Mouse (Mus musculus) T-cell, adult 2 months (primary cell): ENCODE measurements around the gene Clec18a.
A peak's percentile ranks its signal among the peaks of the same experiment; 100 is the strongest.
"Not testable (repeated sequence)": the region's sequence is repeated elsewhere in the genome, so short reads cannot be mapped to it uniquely, and the experiment has no call there.

Source experiments
- DNase-seq: peaks from one replicate; pipeline ENCODE4 v3.0.0; 2022; ENCODE audit warnings: low spot score

Gene Clec18a

GRCm38 (mm10) chr8:111092326-111092725 is at the start of gene Clec18a:
TSS of gene Clec18a (minus strand) at chr8:111092426.
- DNase-seq: not testable (repeated sequence)

- DNase-seq: no peak
Observed at GRCm38 (mm10) chr8:111130756-111131155, 38.5 kb upstream of the Clec18a start.

- DNase-seq: no peak
Observed at GRCm38 (mm10) chr8:111119481-111119880, 27.3 kb upstream of the Clec18a start.

DNA sequence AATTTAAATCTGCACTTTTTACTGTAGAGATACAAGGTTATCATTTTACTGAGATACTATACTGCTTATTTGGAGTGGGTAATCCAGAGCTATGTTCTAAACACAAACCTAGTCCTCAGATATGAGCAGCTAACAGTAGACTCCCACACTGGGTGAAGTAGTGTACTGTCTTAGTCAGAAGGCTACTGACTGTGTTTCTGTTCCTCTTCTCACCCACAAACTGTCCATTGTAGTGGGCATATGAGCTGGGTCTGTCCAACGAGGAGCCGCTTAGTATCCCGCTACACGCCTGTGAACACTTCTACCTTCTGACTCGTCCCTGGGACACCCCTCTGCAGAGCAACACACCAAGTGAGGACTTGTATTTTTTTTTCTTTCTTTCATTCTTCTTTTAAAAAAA is 22.7 kb upstream of the Clec18a start:
- no peak for DNase-seq

DNA sequence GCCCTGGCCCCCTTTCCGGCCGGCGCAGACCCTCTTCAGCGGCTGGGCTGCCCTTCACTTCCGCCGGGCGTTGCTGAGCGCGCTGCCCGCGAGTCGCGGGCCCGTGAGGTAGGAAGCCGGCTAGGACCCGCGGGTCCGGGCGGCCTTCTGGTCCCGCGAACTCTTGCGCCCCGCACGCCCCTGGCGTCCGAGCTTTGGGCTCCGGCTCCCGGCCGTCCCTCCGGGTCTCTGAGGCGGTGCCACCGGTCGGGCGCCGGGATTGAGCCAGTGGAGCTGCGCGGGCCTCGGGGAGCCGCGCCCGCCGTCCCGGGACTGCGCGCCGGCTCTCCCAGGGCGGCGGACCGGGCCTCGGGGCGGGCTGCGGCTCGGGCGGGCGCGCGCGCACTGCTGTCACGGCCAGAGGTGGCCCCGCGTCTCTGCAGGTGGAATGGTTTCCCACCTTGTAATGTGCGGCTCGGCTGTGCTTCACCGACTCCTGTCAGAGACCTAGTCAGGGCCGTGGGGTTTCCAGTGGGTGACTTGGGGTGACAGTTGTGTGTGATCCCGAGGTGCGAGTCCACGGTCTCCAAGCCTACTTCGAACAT is 2.6 kb upstream of the Clec18a start:
- peak; percentile 52 for DNase-seq

GRCm38 (mm10) chr8:111093865-111094718 is 1.9 kb upstream of the Clec18a start, which contains the start of gene Pdpr:
TSS of gene Pdpr (plus strand) at chr8:111094630.
- peak; percentile 94 for DNase-seq

DNA sequence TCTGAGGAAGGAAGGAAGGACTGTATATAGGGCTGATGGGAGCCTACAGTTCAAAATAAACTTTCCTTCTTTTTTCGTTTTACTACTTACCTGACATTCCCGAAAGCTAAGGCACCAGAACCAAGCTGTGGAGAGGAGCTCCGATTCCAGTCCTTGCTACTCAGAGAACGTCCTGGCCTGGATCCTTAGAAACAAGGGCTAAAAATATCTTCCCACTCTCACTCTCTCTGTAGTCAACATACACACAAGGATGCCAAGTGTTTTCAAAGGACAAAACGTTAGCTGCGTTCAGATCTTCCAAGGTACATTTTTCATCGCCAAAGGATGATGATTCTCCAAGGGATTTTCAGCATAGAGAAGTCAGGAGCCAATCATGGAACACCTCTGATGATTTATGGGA is 520 bp downstream of the Clec18a start:
- no peak for DNase-seq

GRCm38 (mm10) chr8:111090126-111090525 is 2.1 kb downstream of the Clec18a start:
- DNase-seq: peak; percentile 67

- DNase-seq: not testable (repeated sequence)
Observed at GRCm38 (mm10) chr8:111083936-111084335, 8.3 kb downstream of the Clec18a start.

DNA sequence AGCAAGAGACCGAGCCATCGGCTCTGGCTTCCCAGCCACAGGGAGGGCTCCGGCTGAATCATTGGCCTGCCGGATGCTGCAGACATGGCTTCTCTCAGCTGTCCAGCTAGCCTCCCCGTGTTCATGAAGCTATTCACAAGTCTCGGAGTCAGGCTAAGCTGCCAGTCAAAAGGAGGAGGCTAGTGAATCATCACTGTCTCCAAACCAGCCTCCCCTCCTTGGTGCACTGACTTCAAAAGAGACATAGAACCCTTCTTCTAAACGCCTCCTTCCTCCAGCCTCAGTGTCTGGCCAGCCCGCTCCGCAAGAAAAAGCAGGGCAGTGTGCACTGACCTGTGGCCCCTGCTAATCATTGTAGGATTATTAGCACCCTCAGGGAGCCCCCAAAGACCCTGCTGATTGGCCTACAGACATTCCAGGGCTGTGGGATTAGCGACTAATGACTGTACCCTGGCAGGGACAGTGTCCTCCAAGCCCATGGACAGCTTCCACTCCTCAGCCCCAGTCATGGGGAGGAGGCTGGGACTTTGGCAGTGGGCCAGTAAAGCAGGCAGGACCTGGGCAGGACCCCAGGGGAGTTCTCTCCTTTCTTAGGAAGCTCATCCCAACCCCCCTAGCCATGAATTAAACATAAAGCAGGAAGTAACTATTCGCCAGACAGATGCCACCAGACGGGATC is 10.5 kb downstream of the Clec18a start:
- DNase-seq: no peak

DNA sequence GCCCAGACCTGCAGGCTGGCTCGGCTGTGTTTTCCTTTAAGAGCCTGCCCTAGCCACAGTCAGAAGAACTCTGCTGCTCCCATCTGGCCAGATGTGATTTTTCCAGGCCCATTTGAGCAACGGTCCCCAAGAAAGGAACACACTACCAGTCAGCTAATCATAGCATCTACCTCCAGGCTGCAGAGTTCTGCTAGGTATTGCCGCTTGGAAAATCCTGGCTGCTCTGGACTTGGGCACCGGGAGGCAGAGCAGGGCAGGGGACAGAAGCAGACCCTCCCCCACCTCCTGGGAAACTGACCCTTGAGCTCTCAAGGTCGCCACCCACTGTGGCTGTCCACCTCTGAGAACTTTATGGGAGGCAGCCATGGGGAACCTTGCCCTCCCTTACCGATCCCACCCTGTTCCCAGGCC is 12.4 kb downstream of the Clec18a start:
- DNase-seq: no peak

- DNase-seq: no peak
Observed at GRCm38 (mm10) chr8:111079461-111079860, 12.8 kb downstream of the Clec18a start.

GRCm38 (mm10) chr8:111075926-111076325 is 16.3 kb downstream of the Clec18a start:
- no peak for DNase-seq

DNA sequence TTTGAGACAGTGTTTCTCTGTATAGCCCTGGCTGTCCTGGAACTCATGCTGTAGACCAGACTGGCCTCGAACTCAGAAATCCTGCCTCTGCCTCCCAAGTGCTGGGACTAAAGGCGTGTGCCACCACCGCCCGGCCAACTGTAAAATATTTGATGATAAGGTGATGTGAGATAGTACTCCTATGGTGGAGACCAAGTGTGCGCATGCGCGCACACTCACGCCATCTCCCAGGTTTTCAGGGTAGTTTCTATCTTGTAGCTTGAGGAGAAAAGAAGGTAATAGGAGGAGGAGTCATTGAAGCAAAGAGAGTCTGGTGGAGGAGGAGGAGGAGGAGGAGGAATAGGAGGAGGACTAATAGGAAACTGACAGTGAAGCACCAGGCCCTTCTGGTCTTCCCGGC is 23.6 kb downstream of the Clec18a start:
- not testable (repeated sequence) for DNase-seq

DNA sequence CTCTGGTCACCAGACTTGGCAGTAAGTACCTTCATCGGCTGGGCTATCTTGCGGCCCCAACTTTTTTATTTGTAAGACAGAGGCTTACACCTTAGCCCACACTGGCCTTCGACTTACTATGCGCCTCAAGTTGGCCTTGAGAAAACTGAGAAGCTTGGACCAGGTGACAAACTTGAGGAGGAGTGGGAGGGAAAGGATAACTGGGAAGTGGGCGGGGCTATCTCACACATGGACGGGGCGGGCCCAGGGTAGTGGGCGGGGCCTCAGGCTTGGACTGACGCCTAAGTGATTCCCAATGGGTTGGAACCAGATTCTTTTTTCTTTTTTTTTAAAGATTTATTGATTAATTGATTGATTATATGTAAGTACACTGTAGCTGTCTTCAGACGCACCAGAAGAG is 24.8 kb downstream of the Clec18a start:
- no peak for DNase-seq

- no peak for DNase-seq
Observed at GRCm38 (mm10) chr8:111066308-111066707, 25.9 kb downstream of the Clec18a start.

- DNase-seq: no peak
Observed at GRCm38 (mm10) chr8:111062893-111063292, 29.3 kb downstream of the Clec18a start.

DNA sequence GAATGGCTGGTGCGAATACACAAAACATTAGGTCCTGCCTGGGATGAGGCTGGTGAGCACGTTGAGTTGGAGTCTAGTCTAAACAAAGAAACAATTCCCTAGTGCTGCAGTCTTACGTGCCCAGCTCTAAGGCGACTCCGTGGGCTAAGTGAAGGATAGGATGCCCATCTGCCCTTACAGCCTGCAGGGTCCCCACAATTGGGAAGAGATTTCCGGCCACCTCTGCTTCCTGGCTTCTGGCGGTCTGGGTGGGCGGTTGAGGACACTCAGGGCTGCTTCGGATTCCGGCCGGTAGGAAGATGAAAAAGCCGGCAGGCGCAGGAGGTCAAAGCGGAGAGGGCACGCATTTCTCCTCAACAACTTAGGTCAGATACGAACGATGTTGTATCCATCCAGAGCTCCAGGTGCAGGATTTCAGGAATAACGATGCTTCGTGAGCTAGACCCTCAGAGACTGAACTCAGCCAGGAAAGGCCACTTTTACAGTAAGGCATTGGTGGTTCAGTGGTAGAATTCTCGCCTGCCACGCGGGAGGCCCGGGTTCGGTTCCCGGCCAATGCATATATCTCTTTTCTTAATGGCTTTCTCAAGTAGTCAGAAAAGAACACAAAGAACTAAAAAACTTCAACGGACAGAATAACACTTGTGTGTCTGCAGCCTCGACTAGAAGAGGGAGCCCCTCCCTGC is 30.0 kb downstream of the Clec18a start:
- peak; percentile 83 for DNase-seq

DNA sequence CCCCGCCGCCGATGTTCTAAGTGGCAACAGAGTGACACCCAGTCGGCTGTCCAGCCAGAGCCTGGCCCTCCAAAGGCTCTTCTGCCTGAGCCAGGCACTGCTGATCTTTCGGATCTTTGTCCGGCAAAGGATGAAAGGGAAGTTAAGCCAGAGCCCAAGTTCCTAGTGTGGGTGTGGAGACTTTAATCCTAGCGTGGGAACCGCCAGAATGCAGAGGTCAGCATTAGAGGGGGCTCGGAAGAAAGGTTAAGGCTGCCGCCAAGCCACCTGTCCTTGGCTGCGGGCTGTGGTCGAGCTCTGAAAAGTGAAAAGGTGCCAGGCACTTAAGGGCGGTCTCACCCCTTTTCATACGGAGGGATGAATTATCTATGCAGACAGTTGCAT is 30.5 kb downstream of the Clec18a start:
- DNase-seq: no peak

DNA sequence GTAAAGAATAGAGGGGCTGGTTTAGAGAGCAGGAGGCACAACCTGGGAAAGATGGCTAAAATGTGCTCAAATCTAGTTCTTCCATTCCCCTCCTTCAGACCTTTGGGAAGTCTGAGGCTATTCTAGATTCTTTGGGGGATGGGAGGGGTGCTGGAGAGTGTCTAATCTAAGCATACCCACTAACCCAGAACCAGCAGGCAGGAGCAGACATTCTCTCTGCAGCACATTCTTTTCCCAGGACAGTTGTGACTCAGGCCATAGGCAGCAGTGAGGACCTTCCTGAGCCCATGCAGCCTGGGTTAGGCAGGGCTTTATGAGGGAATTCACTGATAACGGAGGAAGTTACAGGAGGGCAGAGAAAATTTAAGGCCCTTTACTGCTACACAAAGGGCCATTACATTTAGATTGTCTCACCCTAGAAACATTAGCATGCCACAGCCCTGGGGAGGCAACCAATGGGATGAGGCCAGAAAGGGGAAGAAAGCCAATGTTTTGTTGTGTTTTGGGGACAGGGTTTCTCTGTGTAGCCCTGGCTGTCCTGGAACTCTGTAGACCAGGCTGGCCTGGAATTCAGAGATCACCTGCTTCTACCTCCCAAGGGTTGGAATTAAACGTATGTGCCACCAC is 33.2 kb downstream of the Clec18a start:
- DNase-seq: no peak

DNA sequence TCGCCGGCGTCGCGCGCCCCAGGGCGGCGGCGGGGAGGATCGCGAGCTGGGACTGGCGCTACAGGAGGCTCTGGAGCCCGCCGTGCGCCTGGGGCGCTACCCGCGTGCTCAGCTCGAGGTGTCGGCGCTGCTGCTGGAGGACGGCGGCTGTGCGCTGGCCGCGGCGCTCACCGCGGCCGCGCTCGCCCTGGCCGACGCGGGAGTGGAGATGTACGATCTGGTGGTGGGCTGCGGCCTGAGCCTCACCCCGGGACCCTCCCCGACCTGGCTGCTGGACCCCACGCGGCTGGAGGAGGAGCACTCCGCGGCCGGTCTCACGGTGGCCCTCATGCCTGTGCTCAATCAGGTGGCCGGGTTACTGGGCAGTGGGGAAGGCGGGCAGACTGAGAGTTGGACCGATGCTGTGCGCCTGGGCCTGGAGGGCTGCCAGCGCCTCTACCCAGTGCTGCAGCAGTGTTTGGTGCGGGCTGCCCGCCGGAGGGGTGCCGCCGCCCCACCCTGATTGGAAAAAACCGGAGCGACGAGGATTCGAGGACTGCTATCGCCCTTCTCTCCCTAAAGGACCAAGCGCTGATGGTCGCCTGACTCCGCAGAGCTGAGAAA is 35.4 kb downstream of the Clec18a start:
- DNase-seq: peak; percentile 56
